Mouse (Mus musculus) adrenal gland, postnatal 25 days (tissue): Measurements from ENCODE around the gene Vps8. TPM values are rescaled to one million over a fixed set of nuclear protein-coding genes. Genes with fewer than 3 reads are reported as not detected.
"Not testable (repeated sequence)": the region's sequence is repeated elsewhere in the genome, so short reads cannot be mapped to it uniquely, and the experiment has no call there.

ENCODE experiments used
- DNase-seq: peaks from one replicate; pipeline ENCODE4 v3.0.0; 2021; ENCODE audit warnings: mixed read lengths
- total RNA-seq: library from RNA; stranded (reverse); gene quantifications from 2 replicates; pipeline ENCODE4 v1.2.3, GENCODE M21; 2021

Gene Vps8
- total RNA-seq, 1 experiment from 2014 or later: 24.5 TPM

GRCm38 (mm10) chr16:21671878-21672277, 249.0 kb downstream of the Vps8 start:
- DNase-seq: no peak

DNA sequence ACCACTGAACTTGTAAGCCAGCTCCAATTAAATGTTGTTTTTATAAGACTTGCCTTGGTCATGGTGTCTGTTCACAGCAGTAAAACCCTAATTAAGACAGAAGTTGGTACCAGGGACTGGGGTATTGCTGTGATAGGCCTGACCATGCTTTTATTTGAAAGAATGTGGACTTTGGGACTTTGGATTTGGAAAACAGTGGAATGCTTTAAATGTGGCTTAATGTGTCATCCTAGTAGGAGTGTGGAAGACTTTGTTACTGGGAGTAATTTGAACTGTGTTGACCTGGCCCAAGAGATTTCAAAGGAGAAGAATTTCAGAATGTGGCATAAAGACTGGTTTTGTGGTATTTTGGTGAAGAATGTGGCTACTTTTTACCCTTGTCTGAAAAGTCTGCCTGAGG, 250.1 kb downstream of the Vps8 start:
- DNase-seq: not testable (repeated sequence)

DNA sequence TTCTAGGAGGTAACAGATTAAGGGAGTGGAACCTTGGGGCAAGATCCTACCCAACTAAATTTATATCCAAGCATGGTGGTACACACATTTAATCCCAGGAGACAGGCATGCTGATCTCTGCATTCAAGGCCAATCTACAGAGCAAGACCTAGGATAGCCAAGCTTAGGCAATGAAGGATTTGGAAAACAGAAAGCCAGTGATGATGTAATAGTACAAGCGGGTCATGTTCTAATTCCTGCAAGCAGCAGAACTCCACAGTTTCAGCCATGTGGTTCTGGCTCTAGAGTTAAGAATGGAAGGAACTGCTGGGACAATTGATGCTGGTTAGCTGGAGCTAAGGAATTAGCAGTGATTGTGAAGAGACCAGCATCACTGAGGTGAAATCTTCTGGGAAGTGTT, 250.7 kb downstream of the Vps8 start:
- DNase-seq: not testable (repeated sequence)

DNA sequence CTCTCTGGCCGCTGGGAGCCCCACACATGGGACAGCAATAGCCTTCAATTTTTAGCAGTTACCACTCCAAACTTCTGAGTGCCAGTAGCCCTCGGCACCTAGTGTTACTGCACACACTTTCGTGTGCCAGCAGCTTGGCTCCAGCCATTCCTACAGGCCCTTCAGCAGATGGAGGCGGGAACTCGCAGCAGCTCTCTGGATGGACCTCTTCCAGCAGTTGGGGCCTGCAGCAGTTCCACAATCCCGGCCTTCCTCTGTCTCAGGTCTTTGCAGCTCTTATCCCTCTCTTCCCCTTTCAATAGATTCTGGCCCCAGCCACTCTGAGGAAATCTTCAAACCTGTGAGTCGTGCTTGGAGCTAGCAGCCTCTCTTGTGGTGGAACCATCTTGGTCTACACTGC, 253.9 kb downstream of the Vps8 start:
- no peak for DNase-seq

DNA sequence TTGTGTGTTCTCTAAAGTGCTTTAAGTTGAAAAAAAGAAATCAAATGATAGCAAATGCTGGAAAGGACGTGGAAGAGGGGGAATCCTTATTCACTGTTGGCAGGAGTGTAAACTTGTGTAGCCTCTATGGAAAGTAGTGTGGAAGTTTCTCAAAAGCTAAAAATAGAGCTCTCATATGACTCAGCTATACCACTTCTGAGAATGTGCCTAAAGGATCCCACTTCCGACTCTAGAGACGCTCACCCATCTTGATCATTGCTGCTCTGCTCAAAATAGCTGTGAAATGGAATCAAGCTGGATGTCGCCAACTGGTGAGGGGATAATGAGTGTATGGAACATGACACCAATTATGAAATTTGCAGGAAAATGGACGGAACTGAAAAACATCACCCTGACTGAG, 264.5 kb downstream of the Vps8 start:
- DNase-seq: no peak

GRCm38 (mm10) chr16:21689141-21689540, 266.2 kb downstream of the Vps8 start:
- no peak for DNase-seq

GRCm38 (mm10) chr16:21690216-21690755, 267.4 kb downstream of the Vps8 start:
- DNase-seq: no peak

GRCm38 (mm10) chr16:21693981-21694462, 271.1 kb downstream of the Vps8 start:
- DNase-seq: peak; percentile 59

Other genes with a start within 250 kb of the Vps8 start
- 1.9 and 2.3 TPM in 2 replicates for gene Ephb3, start 218.4 kb upstream of the Vps8 start, total RNA-seq